Mouse (Mus musculus) hindbrain, postnatal 0 days (tissue): ENCODE measurements at regions not wholly inside any gene's neighbourhood (a gene's known extent, or its start where the extent isn't known, plus 50 kb on each side); places are given as distances from the start of the nearest gene placed in this dataset.

ENCODE experiments used
- ATAC-seq: fragments of 200-750 bp; cut with Nextera tagmentation; 2 replicates; pipeline ENCODE4 v1.8.0; 2017; ENCODE audit warnings: mild to moderate bottlenecking, moderate TSS enrichment, moderate library complexity
- DNase-seq: peaks from one replicate; pipeline ENCODE4 v3.0.0-alpha.2; 2015; ENCODE audit warnings: low spot score
- H3K27ac ChIP-seq: fragments of 300-500 bp; sonication (generic); 2 replicates; pipeline ENCODE4 v1.5.1; 2014; ENCODE audit warnings: mild to moderate bottlenecking
- H3K27me3 ChIP-seq: fragments of 300-500 bp; sonication (generic); 2 replicates; pipeline ENCODE4 v1.6.1; 2014; ENCODE audit warnings: low read length, mixed read lengths; ENCODE audit not compliant: insufficient read depth
- H3K36me3 ChIP-seq: fragments of 300-500 bp; sonication (generic); 2 replicates; pipeline ENCODE4 v1.6.1; 2014; ENCODE audit warnings: low read length, mixed read lengths; ENCODE audit not compliant: insufficient read depth
- H3K4me1 ChIP-seq: fragments of 300-500 bp; sonication (generic); 2 replicates; pipeline ENCODE4 v1.6.1; 2014; ENCODE audit warnings: antibody characterized with exemption, low read length, mixed read lengths; ENCODE audit not compliant: insufficient read depth
- H3K4me2 ChIP-seq: fragments of 300-500 bp; sonication (generic); 2 replicates; pipeline ENCODE4 v1.6.1; 2014; ENCODE audit warnings: low read depth, mild to moderate bottlenecking, low read length, moderate library complexity, mixed read lengths
- H3K4me3 ChIP-seq: fragments of 300-500 bp; sonication (generic); 2 replicates; pipeline ENCODE4 v1.5.1; 2014; ENCODE audit warnings: low read length
- H3K9ac ChIP-seq: fragments of 300-500 bp; sonication (generic); replicated peaks from 2 replicates; pipeline ENCODE4 v1.6.1; 2014; ENCODE audit warnings: mild to moderate bottlenecking, low read length, moderate library complexity, mixed read lengths
- H3K9me3 ChIP-seq: fragments of 300-500 bp; sonication (generic); 2 replicates; pipeline ENCODE4 v1.6.1; 2016; ENCODE audit warnings: low read length, mixed read lengths
- CTCF ChIP-seq: IDR thresholded peaks from 2 replicates; pipeline ENCODE4 v1.5.1; 2016; ENCODE audit warnings: antibody characterized with exemption, control low read depth, low read depth
- WGBS: fragments of 180-500 bp; shearing (Covaris S2); extraction: QIAGEN DNeasy Blood & Tissue Kit; methylation state at CpG from one replicate; pipeline ENCODE4 v1.1.7; 2014; 5-methylcytosine and 5-hydroxymethylcytosine counted together

- Histone ChIP-seq H3K9ac (no peak overlapping the region), H3K4me2 (no peak overlapping the region), H3K4me1 (no peaks in the 10 kb centered on the region), H3K4me3 (no peak overlapping the region), H3K9me3 (no peaks in the 10 kb centered on the region), H3K27me3 (no peaks in the 10 kb centered on the region), H3K36me3 (no peaks in the 10 kb centered on the region), H3K27ac (no peak overlapping the region)
- no peak; the same call in 1 of the 2 replicates for TF ChIP-seq CTCF
- ATAC-seq (no peak), DNase-seq (peak; percentile 7)
- WGBS: 56% methylated on average over 1 of the region's 1 CpGs
These were observed 165.0 kb downstream of the D1Ertd622e start for GRCm38 (mm10) chr1:97496915-97497314.

DNA sequence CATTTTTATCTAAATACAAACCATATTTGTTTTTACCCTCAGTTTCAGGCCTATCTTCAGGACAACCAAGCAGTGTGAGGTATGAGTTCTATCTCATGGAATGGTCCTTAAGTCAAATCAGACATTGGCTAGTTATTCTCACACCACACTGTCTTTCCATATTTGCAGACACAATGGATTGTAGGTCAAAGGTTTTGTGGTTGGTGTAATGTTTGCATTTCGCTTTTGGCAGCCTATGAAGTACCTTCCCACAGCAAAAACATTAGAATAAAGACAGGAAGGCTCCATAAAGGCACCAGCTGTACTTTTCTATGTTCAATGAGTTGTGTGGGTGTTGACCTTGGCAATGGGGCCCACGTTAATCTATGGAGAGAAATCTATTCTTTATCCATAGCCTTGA, 182.0 kb downstream of the D1Ertd622e start:
- DNase-seq: no peak
- no peak overlapping the region for H3K4me3 ChIP-seq
- H3K27ac ChIP-seq: no peak overlapping the region
- 56% methylated on average over 2 of the region's 2 CpGs for WGBS
- H3K9me3 ChIP-seq: no peaks in the 10 kb centered on the region
- no peak for ATAC-seq
- no peak overlapping the region for H3K4me2 ChIP-seq
- no peak for TF ChIP-seq CTCF
- no peak overlapping the region for H3K9ac ChIP-seq
- no peaks in the 10 kb centered on the region for H3K27me3 ChIP-seq
- no peaks in the 10 kb centered on the region for H3K36me3 ChIP-seq
- H3K4me1 ChIP-seq: no peaks in the 10 kb centered on the region
